In the genomic region with DNA sequence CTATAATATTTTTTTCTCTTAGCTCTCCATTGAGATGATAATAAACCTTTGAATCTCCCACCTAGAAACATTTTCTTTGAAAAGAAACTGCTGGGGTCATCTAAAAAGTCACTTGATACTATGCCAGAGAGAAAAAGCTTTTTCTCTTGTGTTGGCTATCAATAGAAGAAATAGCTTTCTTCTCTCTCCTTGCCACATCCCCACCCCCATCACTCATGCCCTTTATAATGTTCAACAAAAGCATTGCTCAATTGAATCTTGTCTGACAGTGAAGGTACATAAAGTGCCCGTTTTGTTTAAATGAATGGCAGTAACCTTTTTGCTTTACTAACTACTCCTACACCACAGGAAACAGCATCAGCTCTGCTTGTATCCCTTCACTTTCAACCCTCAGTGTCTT, we compare ENCODE assay signal across 18 mouse cellular contexts.
DNase-seq lines count a peak whose midpoint lies in the region; ATAC-seq and TF ChIP-seq lines count a peak whose summit lies in the region.
"Had no signal": no experiment of that assay in that cellular context is flagged by ENCODE, and none has a peak within 500 bp of the region (broad histone marks: within the 10 kb centered on the region; RNA-seq: fewer than 3 reads in every experiment).

No protein-coding gene starts in this region.

- DNase-seq in forebrain, embryonic 14.5 days (ENCODE audit: low spot score): peak; percentile 56
- no peak for DNase-seq in forebrain, postnatal 0 days
- no peak for DNase-seq in midbrain, embryonic 10.5 days (ENCODE audit: low spot score)
- peak; percentile 69 for DNase-seq in brain, embryonic 14.5 days (ENCODE audit: low read depth)
- DNase-seq in thymus, postnatal 0 days (ENCODE audit: low spot score): no peak
- DNase-seq: adrenal gland, adult 2 months; adrenal gland, postnatal 10 days; adrenal gland, postnatal 25 days; cerebellum, adult 11-12 months; cerebellum, adult 2 months; cerebellum, adult 9-10 months; cerebellum, postnatal 10 days; cerebellum, postnatal 25 days had no signal

- TF ChIP-seq POLR2A in brain, embryonic 14.5 days (IDR thresholded peaks at IDR 0.05; ENCODE audit: borderline replicate concordance, extremely low read depth, insufficient read depth, insufficient read length, poor library complexity, severe bottlenecking): no peak

- 4% methylated on average over 1 of the region's 1 CpGs for WGBS in forebrain, embryonic 14.5 days
- 2% methylated on average over 1 of the region's 1 CpGs for WGBS in forebrain, postnatal 0 days
- 11% methylated on average over 1 of the region's 1 CpGs for WGBS in midbrain, embryonic 15.5 days
- 33% methylated on average over 1 of the region's 1 CpGs for WGBS in midbrain, embryonic 10.5 days

- H3K36me3 ChIP-seq in forebrain, embryonic 14.5 days (ENCODE audit: control insufficient read depth, insufficient read depth, low read length): no peaks in the 10 kb centered on the region
- H3K36me3 ChIP-seq in forebrain, postnatal 0 days (ENCODE audit: insufficient read depth): no peaks in the 10 kb centered on the region
- no peaks in the 10 kb centered on the region for H3K36me3 ChIP-seq in midbrain, embryonic 15.5 days (replicated peaks)
- no peaks in the 10 kb centered on the region for H3K36me3 ChIP-seq in midbrain, embryonic 10.5 days
- H3K36me3 ChIP-seq: embryonic facial prominence, embryonic 10.5 days; embryonic facial prominence, embryonic 12.5 days had no signal

- no peak overlapping the region for H3K27ac ChIP-seq in forebrain, embryonic 14.5 days (ENCODE audit: low read depth, low read length)
- no peak overlapping the region for H3K27ac ChIP-seq in forebrain, postnatal 0 days (ENCODE audit: low read depth, low read length)
- H3K27ac ChIP-seq in midbrain, embryonic 15.5 days: no peak overlapping the region
- H3K27ac ChIP-seq in midbrain, embryonic 10.5 days (replicated peaks): no peak overlapping the region
- H3K27ac ChIP-seq: embryonic facial prominence, embryonic 10.5 days; embryonic facial prominence, embryonic 12.5 days; forebrain, embryonic 13.5 days had no signal

- H3K4me2 ChIP-seq in forebrain, embryonic 14.5 days (ENCODE audit: low read length): no peak overlapping the region
- no peak overlapping the region for H3K4me2 ChIP-seq in forebrain, postnatal 0 days (ENCODE audit: low read depth)
- no peak overlapping the region for H3K4me2 ChIP-seq in midbrain, embryonic 15.5 days
- H3K4me2 ChIP-seq: embryonic facial prominence, embryonic 12.5 days; forebrain, embryonic 13.5 days had no signal

- H3K4me3 ChIP-seq in forebrain, embryonic 14.5 days (ENCODE audit: low read depth, low read length): no peak overlapping the region
- H3K4me3 ChIP-seq in forebrain, postnatal 0 days (ENCODE audit: low read depth, low read length): no peak overlapping the region
- H3K4me3 ChIP-seq in midbrain, embryonic 15.5 days: no peak overlapping the region
- H3K4me3 ChIP-seq in midbrain, embryonic 10.5 days: no peak overlapping the region
- H3K4me3 ChIP-seq: embryonic facial prominence, embryonic 10.5 days; embryonic facial prominence, embryonic 12.5 days; forebrain, embryonic 13.5 days had no signal

- H3K27me3 ChIP-seq in forebrain, embryonic 14.5 days (replicated peaks; ENCODE audit: control insufficient read depth, insufficient read depth, low read length): no peaks in the 10 kb centered on the region
- H3K27me3 ChIP-seq in forebrain, postnatal 0 days (ENCODE audit: insufficient read depth, low read length): no peaks in the 10 kb centered on the region
- no peaks in the 10 kb centered on the region for H3K27me3 ChIP-seq in midbrain, embryonic 15.5 days (replicated peaks)
- no peaks in the 10 kb centered on the region for H3K27me3 ChIP-seq in midbrain, embryonic 10.5 days (ENCODE audit: low read depth, poor library complexity, severe bottlenecking)
- H3K27me3 ChIP-seq: embryonic facial prominence, embryonic 12.5 days; forebrain, embryonic 13.5 days had no signal

- TF ChIP-seq CTCF in forebrain, postnatal 0 days (IDR thresholded peaks at IDR 0.05; ENCODE audit: low read depth): no peak
- no peak for TF ChIP-seq CTCF in brain, embryonic 14.5 days (IDR thresholded peaks at IDR 0.05; ENCODE audit: borderline replicate concordance, extremely low read depth, insufficient read depth, insufficient read length)

- no peaks in the 10 kb centered on the region for H3K4me1 ChIP-seq in forebrain, embryonic 14.5 days (ENCODE audit: control insufficient read depth, insufficient read depth, low read length)
- no peaks in the 10 kb centered on the region for H3K4me1 ChIP-seq in forebrain, postnatal 0 days (ENCODE audit: insufficient read depth)
- H3K4me1 ChIP-seq in midbrain, embryonic 15.5 days: no peaks in the 10 kb centered on the region
- no peaks in the 10 kb centered on the region for H3K4me1 ChIP-seq in midbrain, embryonic 10.5 days
- H3K4me1 ChIP-seq: embryonic facial prominence, embryonic 10.5 days; embryonic facial prominence, embryonic 12.5 days; forebrain, embryonic 13.5 days had no signal

- H3K9ac ChIP-seq in forebrain, embryonic 14.5 days (ENCODE audit: low read length): no peak overlapping the region
- no peak overlapping the region for H3K9ac ChIP-seq in forebrain, postnatal 0 days
- no peak overlapping the region for H3K9ac ChIP-seq in midbrain, embryonic 15.5 days
- H3K9ac ChIP-seq: embryonic facial prominence, embryonic 12.5 days; forebrain, embryonic 13.5 days had no signal

- no peaks in the 10 kb centered on the region for H3K9me3 ChIP-seq in forebrain, embryonic 14.5 days (replicated peaks; ENCODE audit: control insufficient read depth, low read length)
- H3K9me3 ChIP-seq in forebrain, postnatal 0 days (ENCODE audit: low read length): no peaks in the 10 kb centered on the region
- no peaks in the 10 kb centered on the region for H3K9me3 ChIP-seq in midbrain, embryonic 15.5 days
- no peaks in the 10 kb centered on the region for H3K9me3 ChIP-seq in midbrain, embryonic 10.5 days (replicated peaks)
- H3K9me3 ChIP-seq: embryonic facial prominence, embryonic 10.5 days; embryonic facial prominence, embryonic 12.5 days; forebrain, embryonic 13.5 days had no signal

- no peak for ATAC-seq in forebrain, embryonic 14.5 days
- no peak for ATAC-seq in forebrain, postnatal 0 days
- ATAC-seq in midbrain, embryonic 15.5 days (replicated peaks): peak; percentile 58; the same call in 1 of the 2 replicates
- ATAC-seq: forebrain, embryonic 13.5 days; forebrain, embryonic 16.5 days had no signal

Comparison
In these comparisons a context has a peak if more than half of its experiments do, and no peak if none do; other contexts are left out.
1. DNase-seq: peak in forebrain, embryonic 14.5 days (single experiment) and brain, embryonic 14.5 days (single experiment); none in forebrain, postnatal 0 days (single experiment), midbrain, embryonic 10.5 days (single experiment) and thymus, postnatal 0 days (single experiment).